Mouse (Mus musculus) lung, embryonic 14.5 days (tissue): ENCODE data around the gene Pik3c2g. TPM values are rescaled to one million over a fixed set of nuclear protein-coding genes. Genes with fewer than 3 reads are reported as not detected.

Source experiments
- ATAC-seq: fragments of 200-750 bp; cut with Nextera tagmentation; 2 replicates; pipeline ENCODE4 v1.8.0; 2017; ENCODE audit warnings: mild to moderate bottlenecking, moderate TSS enrichment, moderate library complexity; ENCODE audit not compliant: insufficient read depth
- DNase-seq: peaks from one replicate; pipeline ENCODE4 v3.0.0-alpha.2; 2015
- H3K27ac ChIP-seq: fragments of 300-500 bp; sonication (generic); 2 replicates; pipeline ENCODE4 v1.5.1; 2014; ENCODE audit warnings: low read depth, mild to moderate bottlenecking, moderate library complexity
- H3K27me3 ChIP-seq: fragments of 300-500 bp; sonication (generic); 2 replicates; pipeline ENCODE4 v1.6.1; 2014; ENCODE audit warnings: low read length, control low read depth; ENCODE audit not compliant: insufficient read depth
- H3K36me3 ChIP-seq: fragments of 300-500 bp; sonication (generic); 2 replicates; pipeline ENCODE4 v1.6.1; 2014; ENCODE audit warnings: control low read depth; ENCODE audit not compliant: insufficient read depth
- H3K4me1 ChIP-seq: fragments of 300-500 bp; sonication (generic); 2 replicates; pipeline ENCODE4 v1.6.1; 2014; ENCODE audit warnings: antibody characterized with exemption, control low read depth; ENCODE audit not compliant: insufficient read depth
- H3K4me2 ChIP-seq: fragments of 300-500 bp; sonication (generic); 2 replicates; pipeline ENCODE4 v1.6.1; 2014; ENCODE audit warnings: mild to moderate bottlenecking
- H3K4me3 ChIP-seq: fragments of 300-500 bp; sonication (generic); 2 replicates; pipeline ENCODE4 v1.5.1; 2014; ENCODE audit warnings: low read depth, low read length
- H3K9ac ChIP-seq: fragments of 300-500 bp; sonication (generic); 2 replicates; pipeline ENCODE4 v1.6.1; 2014
- H3K9me3 ChIP-seq: fragments of 300-500 bp; sonication (generic); 2 replicates; pipeline ENCODE4 v1.6.1; 2016; ENCODE audit warnings: low read depth, low read length, control low read depth
- CTCF ChIP-seq: IDR thresholded peaks from 2 replicates; pipeline ENCODE4 v1.5.1; 2016; ENCODE audit warnings: antibody characterized with exemption, low read depth
- WGBS: fragments of 180-500 bp; shearing (Covaris S2); extraction: QIAGEN DNeasy Blood & Tissue Kit; methylation state at CpG from one replicate; pipeline ENCODE4 v1.1.7; 2014; 5-methylcytosine and 5-hydroxymethylcytosine counted together
- polyA plus RNA-seq: library from polyadenylated mRNA; unstranded; fragments of >200 nt; fragmentation: Nextera tagmentation; extraction: Ambion mirVana; gene quantifications from 2 replicates; pipeline ENCODE4 v1.2.1, GENCODE M21; 2014

The Pik3c2g gene
- polyA plus RNA-seq, 1 experiment from 2014 or later, result 1.1 TPM

GRCm38 (mm10) chr6:139599216-139599615 is 12.2 kb downstream of the Pik3c2g start:
- no peak overlapping the region for H3K4me2 ChIP-seq
- WGBS, result 46% methylated on average over 1 of the region's 1 CpGs
- no peak for TF ChIP-seq CTCF

GRCm38 (mm10) chr6:139618774-139619173 is 31.8 kb downstream of the Pik3c2g start:
- Histone ChIP-seq H3K4me2 (no peak overlapping the region), H3K4me1 (no peaks in the 10 kb centered on the region)
- 79% methylated on average over 4 of the region's 4 CpGs for WGBS

More at GRCm38 (mm10) chr6:139599216-139599615, 12.2 kb downstream of the Pik3c2g start:
- Histone ChIP-seq H3K27ac (no peak overlapping the region), H3K27me3 (no peaks in the 10 kb centered on the region), H3K4me1 (no peaks in the 10 kb centered on the region), H3K9ac (no peak overlapping the region), H3K4me3 (no peak overlapping the region), H3K36me3 (no peaks in the 10 kb centered on the region), H3K9me3 (no peaks in the 10 kb centered on the region)
- DNase-seq (peak; percentile 17), ATAC-seq (no peak)

GRCm38 (mm10) chr6:139624756-139625155 is 37.7 kb downstream of the Pik3c2g start:
- Histone ChIP-seq H3K4me1 (no peaks in the 10 kb centered on the region), H3K4me3 (no peak overlapping the region), H3K36me3 (no peaks in the 10 kb centered on the region), H3K4me2 (no peak overlapping the region), H3K27ac (no peak overlapping the region), H3K9ac (no peak overlapping the region), H3K27me3 (no peaks in the 10 kb centered on the region), H3K9me3 (no peaks in the 10 kb centered on the region)
- peak; percentile 87 for ATAC-seq
- DNase-seq, result peak; percentile 71
- TF ChIP-seq CTCF, result no peak

More at GRCm38 (mm10) chr6:139618774-139619173, 31.8 kb downstream of the Pik3c2g start:
- TF ChIP-seq CTCF, result no peak
- ATAC-seq (no peak), DNase-seq (no peak)
- no peak overlapping the region for H3K4me3 ChIP-seq
- no peaks in the 10 kb centered on the region for H3K27me3 ChIP-seq
- H3K9ac ChIP-seq, result no peak overlapping the region
- no peaks in the 10 kb centered on the region for H3K36me3 ChIP-seq
- no peak overlapping the region for H3K27ac ChIP-seq
- H3K9me3 ChIP-seq, result no peaks in the 10 kb centered on the region

- ATAC-seq, result no peak
- no peaks in the 10 kb centered on the region for H3K27me3 ChIP-seq
- 82% methylated on average over 3 of the region's 3 CpGs for WGBS
Observed at GRCm38 (mm10) chr6:139634561-139634960, 47.5 kb downstream of the Pik3c2g start.

DNA sequence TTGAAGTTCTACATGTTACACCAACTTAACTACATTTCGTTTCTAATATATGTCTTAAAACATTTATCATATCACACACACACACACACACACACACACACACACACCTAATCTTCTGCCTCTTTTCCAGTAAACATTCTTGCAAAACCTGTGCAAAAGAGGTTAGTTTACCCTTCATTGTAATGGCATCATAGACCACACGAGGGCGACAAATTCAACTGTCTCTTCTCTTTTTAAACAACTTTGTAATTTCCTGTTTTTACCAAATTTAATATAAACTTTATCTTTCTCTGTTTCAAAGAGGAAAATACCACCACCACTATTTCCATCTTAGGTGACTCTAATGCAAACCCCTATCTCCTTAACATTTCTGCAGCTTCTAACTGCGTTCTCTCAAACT is 68.4 kb downstream of the Pik3c2g start:
- no peak overlapping the region for H3K4me3 ChIP-seq
- H3K27me3 ChIP-seq, result no peaks in the 10 kb centered on the region
- no peaks in the 10 kb centered on the region for H3K4me1 ChIP-seq
- no peak overlapping the region for H3K27ac ChIP-seq
- no peak overlapping the region for H3K4me2 ChIP-seq
- ATAC-seq (no peak), DNase-seq (peak; percentile 79)
- TF ChIP-seq CTCF, result peak; percentile 68
- no peak overlapping the region for H3K9ac ChIP-seq
- H3K36me3 ChIP-seq, result no peaks in the 10 kb centered on the region
- WGBS, result 25% methylated on average over 4 of the region's 4 CpGs
- H3K9me3 ChIP-seq, result no peaks in the 10 kb centered on the region; the same call in 1 of the 2 replicates

More at GRCm38 (mm10) chr6:139634561-139634960, 47.5 kb downstream of the Pik3c2g start:
- H3K9ac ChIP-seq, result no peak overlapping the region
- TF ChIP-seq CTCF, result peak; percentile 36
- no peaks in the 10 kb centered on the region for H3K4me1 ChIP-seq
- no peak for DNase-seq
- no peaks in the 10 kb centered on the region for H3K36me3 ChIP-seq
- no peak overlapping the region for H3K4me2 ChIP-seq
- H3K9me3 ChIP-seq, result no peaks in the 10 kb centered on the region
- H3K27ac ChIP-seq, result no peak overlapping the region
- H3K4me3 ChIP-seq, result no peak overlapping the region

- H3K27ac ChIP-seq, result no peak overlapping the region
- ATAC-seq (no peak), DNase-seq (peak; percentile 49)
Observed at GRCm38 (mm10) chr6:139662462-139662861, 75.4 kb downstream of the Pik3c2g start.

DNA sequence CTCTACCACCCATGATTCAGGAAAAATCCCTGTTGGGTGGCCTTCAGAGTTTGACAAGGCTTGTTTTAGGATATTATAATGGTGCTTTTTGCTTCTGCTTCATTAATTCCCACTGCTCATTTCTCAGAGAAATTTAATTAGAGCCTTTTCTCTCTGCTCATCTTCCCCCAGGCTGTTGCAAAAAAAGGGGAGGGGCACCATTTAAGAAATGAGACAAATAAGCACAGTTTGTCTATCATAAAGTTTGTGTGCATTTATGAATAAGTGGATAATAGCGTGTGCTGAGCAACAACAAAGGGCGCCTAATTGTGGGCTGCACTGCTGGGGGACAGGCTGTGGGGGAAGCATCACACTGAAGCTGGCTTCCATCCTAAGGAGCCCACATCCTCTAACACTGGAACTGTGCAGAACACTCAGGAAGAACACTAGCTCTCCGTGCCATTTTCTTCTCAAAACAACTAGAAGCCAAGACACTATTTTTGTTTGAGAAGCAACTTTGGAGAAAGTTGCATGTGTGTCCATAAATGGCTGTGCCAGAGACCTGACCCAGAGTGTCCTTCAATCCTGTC is 131.5 kb downstream of the Pik3c2g start:
- no peak for ATAC-seq
- DNase-seq, result no peak
- WGBS, result 80% methylated on average over 3 of the region's 3 CpGs

More at GRCm38 (mm10) chr6:139662462-139662861, 75.4 kb downstream of the Pik3c2g start:
- no peak overlapping the region for H3K4me3 ChIP-seq
- H3K27me3 ChIP-seq, result no peaks in the 10 kb centered on the region
- no peak overlapping the region for H3K4me2 ChIP-seq
- peak; percentile 64 for TF ChIP-seq CTCF
- H3K9ac ChIP-seq, result no peak overlapping the region
- H3K9me3 ChIP-seq, result no peaks in the 10 kb centered on the region; the same call in 1 of the 2 replicates
- no peaks in the 10 kb centered on the region for H3K4me1 ChIP-seq
- no peaks in the 10 kb centered on the region for H3K36me3 ChIP-seq
- 46% methylated on average over 1 of the region's 1 CpGs for whole genome bisulfite sequencing

More for the DNA sequence above, 131.5 kb downstream of the Pik3c2g start:
- H3K27ac ChIP-seq, result no peak overlapping the region
- TF ChIP-seq CTCF, result no peak
- no peak overlapping the region for H3K4me3 ChIP-seq
- H3K9ac ChIP-seq, result no peak overlapping the region
- no peaks in the 10 kb centered on the region for H3K36me3 ChIP-seq
- H3K27me3 ChIP-seq, result no peaks in the 10 kb centered on the region
- H3K4me1 ChIP-seq, result no peaks in the 10 kb centered on the region
- H3K9me3 ChIP-seq, result no peaks in the 10 kb centered on the region
- no peak overlapping the region for H3K4me2 ChIP-seq
